Mouse (Mus musculus) ovary, adult 10 weeks (tissue): ENCODE results near the gene Ripor1. TPM values are rescaled to one million over a fixed set of nuclear protein-coding genes. Genes with fewer than 3 reads are reported as not detected.

Source experiments
- polyA plus RNA-seq: library from polyadenylated mRNA; stranded (reverse); fragments of 350-450 nt; fragmentation: Illumina TruSeq; extraction: RNeasy Lipid Tissue Mini Kit (QIAGEN cat#74804); gene quantifications from one replicate; pipeline ENCODE4 v1.2.3, GENCODE M21; 2014

Gene Ripor1
- 0.63 TPM for polyA plus RNA-seq

DNA sequence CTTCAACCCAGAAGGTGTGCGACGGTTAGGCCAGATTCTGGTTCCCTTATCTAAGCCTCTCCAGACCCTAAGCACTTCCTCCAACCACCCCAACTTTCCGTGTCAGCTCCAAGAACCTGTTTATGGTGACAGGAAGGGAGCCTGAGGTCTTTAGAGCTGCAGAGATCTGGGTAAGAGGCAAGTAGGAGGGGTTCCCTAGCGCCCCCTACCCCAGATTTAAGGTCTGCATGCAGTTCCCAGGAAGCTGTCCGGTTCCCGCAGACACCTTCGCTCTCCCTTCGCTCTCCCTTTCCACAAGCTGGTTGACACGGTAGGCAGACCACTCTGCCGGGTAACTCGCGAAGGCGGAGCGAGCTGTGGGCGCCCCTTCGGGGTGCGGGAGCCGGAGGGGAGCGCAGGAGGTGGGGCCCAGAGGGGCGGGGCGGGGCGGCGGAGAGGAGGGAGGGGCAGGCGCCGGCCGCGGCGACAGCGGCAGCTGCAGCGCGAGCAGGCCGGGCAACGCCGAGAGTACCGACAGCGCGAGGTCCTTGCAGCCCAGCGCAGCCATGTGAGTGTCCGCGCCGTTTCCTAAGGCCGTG, at the start of gene Ripor1:
Ripor1 (plus strand) TSS at position 452 of the 578 bp plus-strand sequence.

GRCm38 (mm10) chr8:105565952-105566702, 38.9 kb upstream of the Ripor1 start, which contains the start of gene Atp6v0d1:
Gene Atp6v0d1, minus strand, starts transcription at chr8:105566047.

GRCm38 (mm10) chr8:105636018-105636962, 31.2 kb downstream of the Ripor1 start, which contains the start of gene Ctcf:
Gene Ctcf, plus strand, starts transcription at chr8:105636568.

DNA sequence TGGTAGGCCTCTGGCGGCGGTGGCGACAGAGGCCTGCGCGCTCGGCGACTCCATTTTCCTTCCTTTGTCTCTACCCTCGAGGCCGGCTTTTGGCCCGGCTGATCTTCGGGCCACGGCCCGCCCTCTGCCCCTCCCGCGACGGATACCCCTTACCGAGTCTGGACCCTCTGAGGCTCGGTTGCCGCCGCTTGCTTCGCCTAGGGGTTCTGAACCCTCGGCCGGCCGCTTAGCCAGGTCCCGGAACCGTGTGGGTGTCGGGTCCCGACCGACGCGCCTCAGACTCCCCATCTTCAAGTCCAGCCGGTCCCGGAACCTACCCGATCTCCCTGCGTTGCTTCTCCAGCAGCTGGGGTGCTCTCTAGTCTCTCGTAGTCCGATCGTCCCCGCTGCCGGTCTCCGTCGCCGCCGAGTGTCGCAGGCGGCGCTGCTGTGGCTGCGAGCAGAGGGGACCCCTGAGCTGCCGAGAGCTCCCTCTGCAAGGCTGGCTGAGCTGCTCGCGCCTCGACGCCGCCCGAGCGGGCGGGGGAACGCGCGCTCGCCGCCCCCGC, 32.0 kb downstream of the Ripor1 start, which contains the start of gene Agrp:
Agrp (minus strand) TSS at position 431 of the 548 bp plus-strand sequence.

Other genes with a start within 250 kb of the Ripor1 start
- gene Plekhg4, start 232.0 kb upstream of the Ripor1 start, polyA plus RNA-seq, result 0.37 TPM
- not detected for gene Kctd19, start 191.8 kb upstream of the Ripor1 start, polyA plus RNA-seq
- gene Lrrc36, start 191.7 kb upstream of the Ripor1 start, polyA plus RNA-seq, result 0.46 TPM
- gene Tppp3, start 133.7 kb upstream of the Ripor1 start, polyA plus RNA-seq, result not detected
- gene Zdhhc1, start 108.4 kb upstream of the Ripor1 start, polyA plus RNA-seq, result 2.0 TPM
- 7.0 TPM for gene Hsd11b2, start 86.5 kb upstream of the Ripor1 start, polyA plus RNA-seq
- 13.5 TPM for gene Atp6v0d1, start 39.2 kb upstream of the Ripor1 start, polyA plus RNA-seq
- gene Ctcf, start 31.3 kb downstream of the Ripor1 start, polyA plus RNA-seq, result 134 TPM
- not detected for gene Agrp, start 32.1 kb downstream of the Ripor1 start, polyA plus RNA-seq
- not detected for gene Carmil2, start 81.0 kb downstream of the Ripor1 start, polyA plus RNA-seq
- 1.3 TPM for gene Acd, start 95.8 kb downstream of the Ripor1 start, polyA plus RNA-seq
- not detected for gene Pard6a, start 95.9 kb downstream of the Ripor1 start, polyA plus RNA-seq
- not detected for gene 4933405L10Rik, start 102.4 kb downstream of the Ripor1 start, polyA plus RNA-seq
- gene Enkd1, start 103.0 kb downstream of the Ripor1 start, polyA plus RNA-seq, result 0.54 TPM
- gene Gfod2, start 153.4 kb downstream of the Ripor1 start, polyA plus RNA-seq, result 0.48 TPM
- 4.8 TPM for gene Ranbp10, start 222.1 kb downstream of the Ripor1 start, polyA plus RNA-seq
- gene Tsnaxip1, start 222.5 kb downstream of the Ripor1 start, polyA plus RNA-seq, result 2.0 TPM
- 0.68 TPM for gene Cenpt, start 248.0 kb downstream of the Ripor1 start, polyA plus RNA-seq
- 15.2 TPM for gene Thap11, start 249.9 kb downstream of the Ripor1 start, polyA plus RNA-seq